Mouse (Mus musculus): ENCODE measurements around the gene Magi1.
A peak's percentile ranks its signal among the peaks of the same experiment; 100 is the strongest.

Magi1 gene

DNA sequence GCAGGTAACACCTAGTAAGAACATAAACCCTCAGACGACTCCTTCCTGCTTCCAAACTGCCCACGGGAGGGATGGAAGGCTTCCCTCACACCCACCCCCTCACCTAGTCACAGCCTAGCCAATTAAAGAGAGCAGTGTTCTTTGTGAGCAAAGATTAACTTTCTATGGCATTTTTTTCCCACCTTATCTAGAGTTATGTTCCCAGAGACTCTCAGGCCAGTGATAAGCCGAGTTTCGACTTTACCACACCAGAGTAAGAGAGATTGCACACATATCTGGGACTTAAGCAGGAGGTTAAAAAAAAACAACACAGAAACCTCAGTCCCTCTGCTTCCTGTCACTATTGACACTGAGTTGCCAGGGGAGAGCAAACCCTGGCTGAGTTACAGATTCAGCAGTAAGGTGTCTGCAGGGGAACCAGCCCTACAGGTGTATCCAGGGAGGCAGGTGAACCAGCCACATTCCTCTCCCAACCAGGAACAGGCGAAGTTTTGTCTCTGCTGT lies 80.0 kb downstream of the Magi1 start:
- no peak for DNase-seq (ENCODE audit: low spot score in 2 of 2)

DNA sequence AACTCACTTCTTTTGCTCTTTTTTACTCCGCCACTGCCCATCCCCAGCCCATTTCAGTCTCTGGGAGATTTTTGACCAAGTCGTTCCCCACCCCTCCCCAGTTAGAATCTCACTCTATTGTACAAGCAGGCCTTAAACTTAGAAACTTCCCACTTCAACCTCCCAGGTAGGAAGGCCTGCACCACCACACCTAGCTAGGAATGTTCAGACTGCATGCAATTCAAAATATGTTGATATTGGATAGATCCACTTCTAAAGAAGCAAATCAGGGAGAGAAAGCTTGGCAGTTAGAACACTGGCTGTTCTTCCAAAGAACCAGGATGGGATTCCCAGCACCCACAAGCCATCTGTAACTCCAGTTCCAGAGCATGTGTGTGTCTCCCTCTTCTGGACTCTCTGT lies 81.8 kb downstream of the Magi1 start:
- DNase-seq (ENCODE audit: low spot score in 2 of 2) = no peak

DNA sequence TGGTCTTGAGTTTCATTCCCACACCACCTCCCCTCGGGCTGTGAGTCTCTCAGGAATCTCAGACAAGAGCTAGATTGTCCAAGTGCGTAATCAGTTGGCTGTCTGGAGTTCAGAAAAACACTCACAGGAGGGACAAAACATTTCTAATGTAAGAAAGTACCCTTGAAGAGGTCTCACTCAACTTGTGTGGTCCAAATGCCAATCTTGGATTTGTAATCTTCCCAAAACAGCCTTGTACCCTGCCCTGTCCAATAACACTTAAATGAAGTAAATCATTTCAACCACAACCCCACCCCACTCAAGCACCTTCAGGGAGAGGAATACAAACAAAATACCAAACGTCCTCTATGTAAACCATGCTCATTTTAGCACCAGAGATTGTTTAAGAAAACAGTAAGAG lies 82.8 kb downstream of the Magi1 start:
- no peak for DNase-seq (ENCODE audit: low spot score in 2 of 2)

DNA sequence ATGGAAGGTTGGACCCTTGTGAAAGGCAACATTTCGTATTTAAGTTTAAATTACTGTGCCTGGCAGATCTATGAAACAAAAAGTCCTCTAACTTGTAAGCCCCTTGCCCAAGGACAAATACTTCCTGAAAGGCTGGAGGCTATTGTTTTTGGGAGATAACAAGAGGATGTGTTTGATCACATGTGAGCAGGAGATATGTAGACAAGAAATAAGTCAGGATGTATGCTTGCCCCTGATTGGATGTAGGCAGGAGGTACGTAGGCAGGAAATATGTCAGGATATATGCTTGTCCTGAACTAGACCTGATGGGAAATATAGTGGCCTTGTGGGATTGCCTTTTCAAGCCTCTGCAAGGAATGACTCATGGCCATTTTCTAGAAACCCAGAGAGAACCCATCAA lies 84.0 kb downstream of the Magi1 start:
- DNase-seq (ENCODE audit: low spot score in 2 of 2) = no peak

DNA sequence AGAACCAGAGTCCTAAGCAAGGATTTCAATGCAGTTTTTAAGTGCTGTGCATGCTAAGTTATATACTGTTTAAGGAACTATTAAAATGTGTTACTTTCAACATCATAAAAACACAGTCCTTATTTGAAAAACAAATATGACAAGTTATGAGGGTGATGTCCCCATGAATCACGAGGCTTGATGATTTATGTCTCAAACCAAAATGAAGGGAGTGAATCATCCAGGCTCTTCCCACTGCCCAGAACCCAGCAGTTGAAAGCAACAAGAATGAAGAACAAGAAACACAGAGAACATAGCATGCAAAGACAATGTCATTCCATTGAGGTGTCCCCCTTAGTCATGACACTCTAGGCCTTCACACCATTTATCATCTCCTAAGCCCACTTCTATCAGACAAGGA lies 85.9 kb downstream of the Magi1 start:
- no peak for DNase-seq (ENCODE audit: low spot score in 2 of 2)

DNA sequence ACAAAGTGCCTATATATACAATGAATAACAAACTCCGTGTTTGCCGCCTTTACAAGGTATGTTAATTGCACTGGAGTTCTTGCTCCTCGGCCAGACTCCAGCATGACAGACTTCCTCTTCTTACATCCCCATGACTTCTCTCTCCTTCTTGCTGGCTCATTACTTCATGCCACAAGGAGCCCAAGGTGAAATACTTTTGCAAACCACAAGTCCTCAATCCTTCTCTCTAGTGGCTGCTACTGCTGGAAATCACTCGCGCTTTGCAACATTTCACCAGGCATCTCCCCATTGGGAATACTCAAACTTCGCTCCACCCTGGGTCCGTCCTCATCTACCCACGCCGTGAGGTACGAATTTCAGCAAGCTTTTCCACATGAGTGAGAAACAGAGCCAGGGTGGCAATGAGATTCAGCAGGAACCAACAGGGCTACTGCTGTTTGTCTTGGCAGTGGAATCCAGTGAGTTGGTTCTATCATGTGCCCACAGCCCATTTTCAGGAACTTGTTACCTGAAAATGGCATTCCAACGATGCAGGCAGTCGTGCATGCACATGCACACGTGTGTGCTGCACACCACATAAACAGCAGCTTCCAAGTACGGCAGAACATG lies 88.3 kb downstream of the Magi1 start:
- DNase-seq (ENCODE audit: low spot score in 2 of 2) = no peak

DNA sequence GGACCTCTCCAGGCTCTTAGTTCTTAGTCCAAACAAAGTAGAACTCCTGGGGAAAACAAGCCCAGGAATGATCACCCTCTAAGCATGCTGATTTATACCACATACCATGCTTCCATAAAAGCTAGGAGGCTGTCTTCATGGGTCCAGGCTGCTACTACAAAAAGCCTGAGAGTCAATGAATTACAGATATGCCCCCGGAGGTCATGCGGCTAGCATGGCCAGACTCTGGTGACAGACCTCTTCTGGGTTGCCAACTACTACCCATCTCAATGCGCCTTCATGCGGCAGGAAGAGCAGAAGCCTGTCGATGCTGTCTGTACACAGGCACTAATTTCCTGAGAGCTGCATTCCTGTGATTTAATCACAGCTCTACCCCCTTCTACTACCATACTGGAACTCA lies 92.9 kb downstream of the Magi1 start:
- DNase-seq (ENCODE audit: low spot score in 2 of 2) = no peak

DNA sequence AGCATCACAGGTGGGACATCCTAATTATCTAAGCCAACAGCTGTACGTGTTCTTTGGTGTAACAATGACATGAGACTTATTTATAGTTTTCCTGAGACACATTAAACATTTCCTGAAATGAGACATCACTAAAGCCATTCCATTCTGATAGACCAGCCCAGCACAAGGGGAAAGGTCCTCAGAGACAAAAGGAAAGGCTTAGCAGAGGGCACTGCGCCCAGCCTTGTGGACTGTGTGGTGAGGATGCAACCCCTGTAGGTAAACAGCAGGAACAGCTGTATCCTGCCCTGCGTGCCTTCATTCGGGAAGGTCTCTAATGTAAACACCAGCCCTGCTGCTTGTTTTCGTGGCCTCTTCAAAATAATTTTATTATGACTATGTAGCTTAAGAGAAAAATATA lies 94.3 kb downstream of the Magi1 start:
- no peak for DNase-seq (ENCODE audit: low spot score in 2 of 2)

DNA sequence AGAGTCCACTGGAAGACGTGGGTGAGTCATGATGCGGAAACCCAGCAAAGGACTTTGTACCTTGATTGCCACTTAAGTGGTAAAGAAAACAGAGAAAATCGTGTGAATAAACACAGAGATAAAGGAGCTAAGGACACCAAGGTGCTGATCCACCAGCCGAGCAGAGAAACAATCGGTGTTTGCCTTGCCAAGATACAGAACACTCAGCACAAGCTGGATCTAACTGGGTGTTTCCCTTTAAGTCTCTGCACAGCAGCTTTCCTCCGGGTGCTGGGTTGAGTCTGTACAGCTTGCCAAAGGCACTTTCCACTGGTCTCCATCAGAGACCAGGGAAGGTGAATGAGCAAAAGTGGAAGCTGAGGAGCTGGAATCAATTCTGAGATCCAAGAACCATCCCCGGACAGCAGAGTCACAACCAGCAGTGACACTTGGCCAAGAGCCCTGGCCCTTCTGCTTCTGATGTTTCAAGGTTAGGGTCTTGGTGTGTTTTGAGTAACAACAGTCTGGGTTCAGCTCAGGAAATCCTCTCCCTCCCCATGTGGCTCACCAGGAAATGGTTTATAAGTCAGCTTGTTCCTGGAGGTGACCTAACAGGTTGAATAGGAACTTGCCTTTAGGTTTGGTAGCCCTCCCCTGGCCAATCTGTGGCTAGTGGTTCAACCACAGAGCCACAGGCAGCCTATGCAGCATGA lies 96.9 kb downstream of the Magi1 start:
- DNase-seq (ENCODE audit: low spot score in 2 of 2) = peak; percentile 45 to 68

DNA sequence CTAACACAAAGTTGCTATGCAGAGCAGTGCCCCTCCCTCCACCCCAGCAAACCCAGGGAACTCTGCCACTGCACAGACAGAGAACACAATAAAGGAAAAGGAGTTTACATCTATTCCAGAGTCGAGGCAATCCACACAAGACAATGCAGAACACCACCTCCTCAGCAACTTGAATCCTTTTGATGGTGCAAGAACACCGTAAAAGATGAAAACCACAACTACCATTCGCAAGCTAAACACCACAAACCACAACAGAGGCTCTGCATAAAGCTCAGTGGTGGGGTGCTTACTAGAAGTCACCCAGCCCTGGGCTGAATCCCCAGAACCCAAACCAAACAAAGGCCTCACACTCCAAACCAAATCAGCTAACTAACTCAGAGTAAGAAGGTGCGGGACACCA lies 99.4 kb downstream of the Magi1 start:
- DNase-seq (ENCODE audit: low spot score in 2 of 2) = no peak

DNA sequence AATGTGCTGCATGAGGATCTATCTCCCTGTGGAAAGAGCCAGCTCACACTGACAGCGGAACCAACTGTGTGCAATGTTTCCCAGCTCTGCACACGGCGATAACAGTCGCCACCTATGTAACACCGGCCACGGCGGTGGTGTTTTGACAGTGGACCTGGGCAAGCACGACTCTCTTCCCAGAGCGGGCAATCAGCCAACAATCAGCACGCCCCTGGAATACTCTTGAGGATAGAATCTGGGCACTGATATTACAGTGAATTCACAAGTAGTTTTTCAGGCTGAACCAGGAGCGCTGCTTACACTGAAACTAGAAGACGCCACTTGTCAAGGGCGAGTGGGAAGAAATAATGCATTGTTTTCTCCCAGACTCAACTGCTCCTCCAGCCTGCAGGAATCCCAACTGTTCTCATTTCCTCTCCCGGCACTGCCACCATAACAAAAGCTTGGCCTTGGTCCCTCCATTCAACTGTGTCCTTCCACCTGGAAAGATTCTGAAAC lies 100.3 kb downstream of the Magi1 start:
- DNase-seq (ENCODE audit: low spot score in 2 of 2) = peak; percentile 56 to 77

DNA sequence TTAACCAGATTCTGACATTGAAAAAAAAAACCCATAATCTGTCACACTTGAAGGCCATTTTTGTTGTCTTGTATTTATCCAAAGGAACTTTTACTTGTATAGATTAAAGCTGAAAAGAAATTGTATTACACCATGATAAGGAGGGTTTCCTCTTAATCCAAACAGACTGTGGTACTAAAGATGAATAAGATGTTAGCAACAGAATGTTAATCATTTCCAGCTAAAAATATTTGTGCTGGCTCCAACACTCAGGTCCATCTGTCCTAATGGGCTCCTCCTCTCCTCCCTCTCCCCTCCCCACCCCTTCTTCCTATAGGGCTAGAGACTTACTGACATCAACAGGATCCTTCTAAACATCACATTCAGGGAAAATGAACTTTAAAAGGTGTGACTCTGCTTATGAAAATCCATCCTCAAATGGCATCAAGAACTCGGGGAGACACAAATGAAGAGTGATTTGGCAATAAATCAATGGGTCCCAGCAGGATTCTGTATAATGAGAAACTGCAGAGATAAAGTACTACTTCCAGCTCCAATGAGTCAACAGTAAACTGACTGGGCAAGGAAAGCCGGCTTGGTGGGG lies 102.0 kb downstream of the Magi1 start:
- no peak for DNase-seq (ENCODE audit: low spot score in 2 of 2)

DNA sequence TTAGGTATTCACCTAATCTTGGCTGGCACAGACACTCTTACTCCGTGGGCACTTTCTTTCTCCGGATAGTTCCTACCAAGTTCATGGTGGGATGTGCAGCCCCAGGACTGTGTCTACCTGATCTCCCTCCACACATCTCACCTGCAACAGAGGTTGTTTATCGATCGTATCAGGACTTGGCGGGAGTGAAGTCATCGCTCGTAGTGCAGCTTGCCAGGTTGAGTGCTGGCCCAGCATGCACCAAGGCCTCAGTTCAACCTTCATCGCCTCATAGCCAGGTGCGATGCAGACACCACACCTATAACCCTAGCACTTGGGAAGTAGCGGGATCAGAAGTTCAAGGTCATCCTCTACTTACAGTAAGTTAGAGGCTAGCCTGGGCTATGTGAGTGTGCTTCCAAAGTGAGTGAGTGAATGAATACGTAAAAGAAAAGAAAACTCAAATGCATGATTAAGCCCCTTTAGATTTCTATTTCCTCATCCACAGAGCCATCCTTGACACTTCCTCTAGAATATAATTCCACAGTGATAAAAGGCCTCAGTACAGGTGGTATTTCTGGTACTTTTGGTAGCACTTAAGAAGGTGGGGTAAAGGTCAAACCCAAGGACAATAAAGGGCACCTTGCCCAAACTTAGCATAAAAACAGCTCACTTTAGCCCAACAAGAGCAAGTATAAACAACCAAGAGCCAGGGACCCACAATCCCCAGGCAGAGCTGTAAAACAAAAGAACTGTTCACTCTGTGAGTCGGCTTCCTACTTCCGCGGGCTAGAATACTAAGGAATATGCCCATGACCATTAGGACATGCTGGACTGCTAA lies 103.2 kb downstream of the Magi1 start:
- DNase-seq (ENCODE audit: low spot score in 2 of 2) = no peak

DNA sequence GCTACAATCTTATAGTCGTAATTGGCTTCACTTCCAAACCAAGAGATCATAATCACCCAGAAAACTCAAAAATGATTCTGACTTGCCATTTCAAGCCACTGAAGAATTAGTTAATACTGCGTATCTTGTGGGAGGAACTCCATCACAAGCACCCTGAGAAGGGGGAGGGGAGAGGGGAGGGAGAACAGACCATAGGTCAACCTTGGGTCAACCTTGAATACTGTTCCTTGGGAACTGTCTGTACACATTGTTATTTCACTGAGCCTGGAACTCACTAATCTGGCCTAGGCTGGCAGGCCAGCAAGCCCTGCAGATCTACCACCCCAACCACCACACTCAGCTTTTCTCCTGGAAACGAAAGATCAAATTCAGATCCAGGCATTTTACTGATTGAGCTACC lies 106.2 kb downstream of the Magi1 start:
- no peak for DNase-seq (ENCODE audit: low spot score in 2 of 2)

DNA sequence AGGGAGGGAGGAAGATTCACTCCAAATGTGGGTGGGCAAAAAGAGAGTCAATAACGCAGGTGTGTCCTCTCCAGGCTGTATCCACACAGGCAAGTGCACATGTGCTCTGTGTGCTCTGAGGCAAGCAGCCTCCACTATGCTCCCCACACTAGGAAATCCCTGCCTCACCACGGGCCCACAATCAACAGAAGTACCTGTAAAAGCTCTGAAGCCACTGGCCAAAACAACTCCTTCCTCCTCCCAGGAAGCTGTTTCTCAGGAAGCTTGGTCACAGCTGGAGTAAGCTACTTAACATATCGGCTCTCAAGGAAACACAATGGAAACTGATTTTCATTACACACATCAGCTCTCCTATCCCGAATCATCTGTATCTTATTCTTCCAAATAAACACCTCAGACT lies 107.0 kb downstream of the Magi1 start:
- DNase-seq (ENCODE audit: low spot score in 2 of 2) = peak; percentile 18 to 56

DNA sequence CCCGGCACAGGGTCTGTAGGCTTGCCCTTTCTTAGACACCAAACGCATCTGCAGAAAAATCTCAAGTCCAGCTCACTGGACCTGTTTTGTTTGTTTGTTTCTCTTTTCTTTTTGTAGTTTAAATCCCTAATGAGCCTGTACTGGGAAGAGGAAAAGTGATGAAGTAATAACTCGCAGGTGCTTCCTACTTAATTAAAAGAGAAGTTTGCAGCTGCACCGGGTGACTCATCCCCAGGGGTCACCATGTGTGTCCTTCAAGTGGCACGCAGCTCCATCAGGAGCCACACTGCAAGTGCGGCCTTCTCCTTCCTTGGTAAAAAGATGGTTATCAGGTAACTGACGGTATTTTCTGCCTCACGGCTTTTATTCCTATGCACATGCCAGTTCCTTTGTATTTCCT lies 112.5 kb downstream of the Magi1 start:
- peak; percentile 38 to 69 for DNase-seq (ENCODE audit: low spot score in 2 of 2)

DNA sequence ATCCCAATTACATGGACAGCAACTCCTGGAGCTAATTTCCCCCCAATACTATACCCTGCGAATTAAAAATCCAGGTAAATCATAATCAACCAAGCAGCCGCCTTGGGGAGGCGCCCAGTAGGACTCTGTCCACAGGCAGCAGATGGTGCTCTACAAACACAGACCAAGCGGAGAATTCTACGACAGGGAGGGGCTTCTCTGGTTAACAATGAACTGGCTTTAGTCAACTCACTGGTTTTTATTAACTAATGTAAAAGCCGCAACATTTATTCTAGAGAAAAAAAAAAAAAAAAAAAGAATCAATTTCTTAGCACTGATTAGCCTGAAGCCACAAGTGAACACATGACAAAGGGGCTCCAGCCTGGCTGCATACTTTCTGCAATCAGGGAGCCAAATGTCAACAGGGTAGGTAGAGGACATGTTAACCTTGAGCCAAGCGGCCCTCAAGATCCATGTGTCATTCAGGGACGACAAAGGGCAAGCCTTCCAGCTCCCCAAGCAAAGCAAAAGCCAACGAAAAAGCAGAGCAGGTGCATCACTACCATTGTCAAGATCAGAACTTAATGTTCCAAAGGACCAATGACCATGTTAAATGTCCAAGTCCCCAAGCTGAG lies 114.0 kb downstream of the Magi1 start:
- DNase-seq (ENCODE audit: low spot score in 2 of 2) = no peak

DNA sequence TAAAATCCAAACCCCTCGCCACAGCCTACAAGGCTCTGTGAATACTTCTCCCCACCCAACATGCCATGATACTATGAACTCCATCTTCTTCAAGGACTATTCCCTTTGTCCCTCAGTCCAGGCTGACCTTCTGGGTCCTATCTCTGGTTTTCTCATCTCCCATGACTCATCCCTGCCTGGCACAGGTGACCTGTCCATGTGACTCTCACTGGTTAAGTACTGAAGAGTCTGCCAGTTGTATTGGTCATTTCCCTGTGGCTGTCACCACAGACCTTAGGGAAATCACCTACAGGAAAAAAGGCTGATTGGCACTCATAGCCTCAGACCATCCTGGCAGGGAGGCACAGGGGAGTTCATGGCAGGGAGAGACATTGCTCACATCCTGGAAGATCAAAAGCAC lies 117.8 kb downstream of the Magi1 start:
- peak in 1 of 2 experiments; percentile 40 for DNase-seq (ENCODE audit: low spot score in 2 of 2)

DNA sequence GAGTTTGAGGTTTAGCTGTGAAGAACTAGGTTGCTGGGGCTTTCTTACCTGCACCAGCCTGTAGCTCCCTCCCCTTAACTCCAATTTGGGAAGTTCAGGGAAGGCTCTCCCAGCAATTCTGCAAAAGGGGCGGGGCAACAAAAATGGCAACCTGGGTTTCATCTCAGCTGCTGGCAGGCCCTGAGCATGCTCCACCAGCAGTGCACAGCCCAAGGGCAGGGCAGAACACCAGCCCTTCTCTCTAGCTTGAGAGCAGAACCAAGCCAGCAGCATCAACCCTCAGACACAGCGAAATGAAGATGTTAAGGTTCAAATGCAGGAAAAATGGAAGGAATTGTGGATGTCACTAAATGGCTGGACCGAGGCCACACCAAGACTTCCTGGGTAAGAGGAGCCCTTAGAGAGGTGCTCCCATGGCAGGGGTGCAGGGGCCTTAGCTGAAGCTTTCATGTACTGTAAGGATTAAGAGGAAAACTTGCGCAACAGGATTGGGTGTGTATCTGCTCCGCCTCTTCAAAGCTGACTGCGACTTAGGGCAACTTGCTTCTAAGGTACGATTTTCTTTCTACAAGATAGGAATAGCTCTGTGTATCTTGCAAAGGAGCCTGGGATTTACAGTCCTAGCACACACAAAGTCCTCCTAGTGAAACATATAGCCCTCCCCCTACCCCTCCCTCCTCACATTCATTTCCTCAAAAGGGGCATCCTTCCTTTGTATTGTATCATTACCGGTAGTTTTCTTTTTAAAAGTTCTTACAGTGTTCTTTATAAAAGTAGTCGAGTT lies 118.8 kb downstream of the Magi1 start:
- DNase-seq (ENCODE audit: low spot score in 2 of 2) = no peak

DNA sequence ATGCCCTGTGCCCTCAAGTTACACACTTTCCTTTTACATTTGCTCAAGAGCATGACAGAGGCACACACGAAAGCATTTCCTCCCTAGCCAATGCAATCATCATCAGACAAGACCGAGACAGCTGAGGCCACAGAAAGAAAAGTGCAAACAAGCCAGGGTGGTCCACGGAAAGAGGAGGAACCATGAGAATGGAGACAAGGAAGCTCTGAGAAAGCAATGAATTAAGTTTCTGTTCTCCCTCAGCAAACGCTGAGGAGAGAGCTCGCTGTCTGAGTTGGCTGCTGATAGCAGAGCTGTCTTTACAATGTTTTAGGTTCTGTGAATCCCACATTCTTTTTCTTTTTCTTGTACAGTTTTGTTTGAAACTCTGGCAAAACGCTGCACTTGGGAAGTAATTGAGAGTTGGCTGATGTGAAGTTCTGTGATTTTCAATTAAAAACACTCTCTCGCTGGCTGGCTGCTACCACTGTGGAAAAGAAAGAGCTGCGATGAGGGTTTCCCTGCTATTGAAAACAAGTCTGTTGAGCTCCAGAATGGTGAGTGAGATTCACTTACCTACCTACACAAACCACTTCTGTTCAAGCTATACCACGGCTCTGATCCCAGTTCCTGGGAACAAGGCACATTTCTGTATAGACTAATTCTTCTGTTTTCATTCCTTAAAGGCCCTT lies 120.3 kb downstream of the Magi1 start:
- DNase-seq (ENCODE audit: low spot score in 2 of 2) = no peak
